Mouse (Mus musculus) right cerebral cortex, postnatal 10 days (tissue): Measurements from ENCODE around the gene Iffo2.
"Not testable (repeated sequence)": the region's sequence is repeated elsewhere in the genome, so short reads cannot be mapped to it uniquely, and the experiment has no call there.

ENCODE experiments used
- DNase-seq, 2 experiments: peaks; one replicate each; pipeline ENCODE4 v3.0.0; 2021; ENCODE audit warnings: low spot score in 2 of 2

Gene Iffo2

DNA sequence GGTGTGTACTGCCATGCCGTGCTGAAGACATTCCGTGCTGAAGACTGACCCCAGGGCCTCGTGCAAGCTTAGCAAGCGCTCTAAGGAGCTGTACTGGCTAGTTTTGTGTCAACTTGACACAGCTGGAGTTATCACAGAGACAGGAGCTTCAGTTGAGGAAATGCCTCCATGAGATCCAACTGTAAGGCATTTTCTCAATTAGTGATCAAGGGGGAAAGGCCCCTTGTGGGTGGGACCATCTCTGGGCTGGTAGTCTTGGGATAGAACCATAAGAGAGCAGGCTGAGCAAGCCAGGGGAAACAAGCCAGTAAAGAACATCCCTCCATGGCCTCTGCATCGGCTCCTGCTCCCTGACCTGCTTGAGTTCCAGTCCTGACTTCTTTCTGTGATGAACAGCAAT lies at the start of gene Iffo2:
TSS of gene Iffo2 (plus strand) at position 301 of the 400 bp plus-strand sequence.
- DNase-seq = not testable (repeated sequence)

- no peak for DNase-seq
Measured at GRCm38 (mm10) chr4:139481400-139481799, 48.9 kb upstream of the Iffo2 start.

DNA sequence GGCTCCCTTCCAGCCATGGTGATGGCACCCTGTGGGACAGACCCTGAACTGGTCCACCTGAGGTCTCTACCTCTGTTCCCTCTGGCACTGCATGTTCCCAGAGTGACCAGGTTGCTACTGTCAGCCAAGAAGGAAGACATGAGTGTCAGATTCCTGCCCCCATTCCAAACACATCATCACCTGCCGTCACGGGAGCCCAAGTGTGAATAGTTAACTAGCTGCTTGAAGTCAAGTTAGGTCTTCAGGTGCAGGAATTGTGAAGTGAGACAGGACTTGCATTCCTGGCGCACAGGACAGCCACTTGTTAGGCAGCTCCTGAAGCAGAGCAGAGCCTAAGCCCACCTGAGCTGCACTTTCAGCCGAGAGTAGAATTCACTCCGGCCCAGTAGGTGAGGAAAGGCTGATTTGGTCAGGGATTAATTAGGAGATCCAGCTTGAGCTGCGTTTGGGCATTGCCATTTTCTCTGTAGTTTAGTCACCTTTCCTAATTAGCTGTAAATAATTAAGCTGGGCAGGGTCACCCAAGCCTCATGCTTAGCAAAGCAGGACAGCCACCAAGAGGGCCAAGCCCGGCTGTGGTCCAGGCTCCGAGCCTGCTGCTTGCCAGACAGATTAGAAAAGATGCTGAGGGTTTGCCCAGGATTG lies 46.8 kb upstream of the Iffo2 start:
- peak in 1 of 2 experiments; percentile 46 for DNase-seq

- DNase-seq = no peak
Measured at GRCm38 (mm10) chr4:139484496-139484895, 45.9 kb upstream of the Iffo2 start.

GRCm38 (mm10) chr4:139487085-139487484 lies 43.3 kb upstream of the Iffo2 start:
- no peak for DNase-seq

DNA sequence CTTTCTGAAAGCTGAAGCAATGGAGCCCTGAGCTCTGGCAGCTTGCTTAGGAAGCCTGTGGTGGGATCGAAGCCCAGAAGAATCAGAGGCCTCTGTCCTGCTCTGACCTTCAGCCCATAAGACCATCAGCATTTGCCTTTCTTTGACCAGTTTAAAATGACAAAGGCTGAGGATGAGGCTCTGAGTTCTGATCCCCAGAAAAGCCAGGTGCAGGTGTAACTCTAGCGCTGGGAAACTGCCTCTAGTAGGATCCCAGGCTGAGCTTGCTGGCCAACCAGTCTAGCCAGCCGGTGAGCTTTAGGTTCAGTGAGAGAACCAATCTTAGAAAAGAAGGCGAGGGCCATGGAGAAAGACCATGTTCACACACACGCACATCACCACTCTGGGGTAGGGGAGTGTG lies 42.0 kb upstream of the Iffo2 start:
- no peak for DNase-seq

DNA sequence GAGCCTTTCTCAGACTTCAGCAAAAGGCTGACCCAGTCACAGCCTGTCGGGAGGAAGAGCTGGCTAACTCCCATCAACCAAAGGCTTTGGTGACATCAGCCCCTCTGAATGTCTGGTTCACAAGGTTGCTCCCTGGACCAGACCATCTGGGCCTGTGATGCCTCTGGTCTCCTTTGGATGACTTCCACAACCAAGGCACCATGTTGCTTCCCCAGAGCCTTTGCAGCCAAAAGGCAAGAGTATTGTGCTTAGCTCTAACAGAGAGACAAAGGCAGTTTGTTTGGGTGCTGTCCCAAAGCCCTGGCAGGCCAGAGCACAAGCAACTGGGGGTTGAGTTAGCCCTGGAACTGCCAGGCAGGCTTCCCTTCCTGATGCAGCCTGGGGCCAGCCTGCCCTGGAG lies 40.4 kb upstream of the Iffo2 start:
- DNase-seq = peak; percentile 60 to 68

DNA sequence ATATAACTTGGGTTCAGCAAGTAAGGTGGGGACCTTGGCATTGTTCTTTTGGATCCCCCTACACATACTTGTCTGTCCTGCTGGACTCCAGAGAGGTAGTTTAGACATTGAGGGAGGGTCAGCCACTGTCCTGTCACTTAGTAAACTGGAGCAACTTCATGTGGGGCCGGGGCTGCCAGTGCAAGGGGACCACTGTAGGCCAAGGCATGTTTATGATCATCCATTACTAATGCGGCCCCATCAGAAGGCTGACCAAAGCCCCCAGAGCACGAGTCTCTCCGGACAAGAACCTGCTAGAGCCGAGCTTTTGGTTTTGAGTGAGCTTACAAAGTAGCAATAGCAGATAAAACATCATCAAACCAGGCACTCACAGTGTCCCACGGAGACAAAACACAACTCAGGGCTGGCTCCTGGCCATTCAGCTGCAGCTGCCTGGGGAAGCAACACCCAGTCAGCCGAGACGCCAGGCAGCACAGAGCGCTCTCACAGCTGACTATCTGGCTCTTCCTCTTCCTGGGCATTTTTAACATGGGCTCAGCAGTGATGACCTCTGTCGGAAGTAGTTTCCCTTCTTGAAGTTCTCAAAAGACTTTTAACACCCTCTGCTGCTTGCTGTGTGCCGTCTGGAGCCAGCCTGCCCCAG lies 39.8 kb upstream of the Iffo2 start:
- peak; percentile 76 to 77 for DNase-seq

DNA sequence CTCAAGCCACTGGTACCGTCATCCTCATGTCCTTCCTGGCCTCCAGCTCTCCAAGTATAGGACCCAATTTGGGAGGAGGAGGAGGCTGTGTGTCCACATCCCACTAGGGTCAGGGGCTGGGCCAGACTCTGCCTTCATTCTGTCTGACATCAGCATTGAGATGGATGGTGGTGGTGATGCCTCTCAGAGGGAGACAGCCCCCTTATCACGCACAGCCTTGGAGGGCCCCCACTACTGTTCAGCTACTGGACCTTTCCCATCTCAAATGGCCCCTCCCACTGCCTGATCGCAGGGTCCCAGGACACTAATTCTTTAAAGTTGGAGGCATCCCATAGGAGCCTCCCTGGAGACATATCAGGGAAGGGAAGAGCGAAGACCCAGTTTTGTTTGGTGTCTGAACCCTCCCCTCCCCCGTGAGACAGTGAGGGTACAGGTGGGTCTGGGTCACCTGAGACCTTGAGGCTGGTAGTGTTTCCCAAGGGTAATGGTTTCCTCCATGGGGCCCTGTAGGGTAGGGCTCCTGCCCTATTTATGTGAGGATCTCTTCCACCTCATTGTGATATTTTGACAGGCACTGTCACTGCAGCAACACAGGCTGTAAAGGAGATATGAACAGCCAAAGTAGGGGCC lies 38.7 kb upstream of the Iffo2 start:
- DNase-seq = no peak

DNA sequence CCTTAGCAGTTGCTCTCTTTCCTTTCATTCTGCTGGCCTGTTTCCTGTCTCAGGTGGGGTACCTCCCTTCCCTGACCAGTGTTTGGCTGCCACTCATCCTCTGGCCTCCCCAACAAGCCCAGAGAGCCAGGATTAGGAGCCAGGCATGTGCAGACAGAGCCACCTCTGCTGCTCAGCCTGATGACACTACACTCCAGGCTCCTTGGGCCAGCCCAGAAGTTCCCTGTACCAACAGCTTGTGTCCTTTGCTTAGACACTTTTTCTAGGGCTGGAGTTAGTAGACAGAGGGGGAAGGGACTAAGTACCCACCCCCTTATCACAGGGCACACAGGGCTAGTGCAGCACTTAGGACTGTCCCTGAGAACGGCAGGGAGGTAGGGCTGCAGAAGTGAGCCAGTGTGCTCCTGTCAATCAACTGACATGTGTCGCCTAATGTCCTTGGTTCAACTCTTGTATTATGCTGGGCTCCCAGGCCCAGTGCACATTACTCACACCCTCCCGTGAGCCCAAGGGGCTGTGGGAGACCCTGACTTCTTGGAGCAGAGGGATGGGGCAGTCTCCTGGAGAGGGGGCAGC lies 38.0 kb upstream of the Iffo2 start:
- no peak for DNase-seq

DNA sequence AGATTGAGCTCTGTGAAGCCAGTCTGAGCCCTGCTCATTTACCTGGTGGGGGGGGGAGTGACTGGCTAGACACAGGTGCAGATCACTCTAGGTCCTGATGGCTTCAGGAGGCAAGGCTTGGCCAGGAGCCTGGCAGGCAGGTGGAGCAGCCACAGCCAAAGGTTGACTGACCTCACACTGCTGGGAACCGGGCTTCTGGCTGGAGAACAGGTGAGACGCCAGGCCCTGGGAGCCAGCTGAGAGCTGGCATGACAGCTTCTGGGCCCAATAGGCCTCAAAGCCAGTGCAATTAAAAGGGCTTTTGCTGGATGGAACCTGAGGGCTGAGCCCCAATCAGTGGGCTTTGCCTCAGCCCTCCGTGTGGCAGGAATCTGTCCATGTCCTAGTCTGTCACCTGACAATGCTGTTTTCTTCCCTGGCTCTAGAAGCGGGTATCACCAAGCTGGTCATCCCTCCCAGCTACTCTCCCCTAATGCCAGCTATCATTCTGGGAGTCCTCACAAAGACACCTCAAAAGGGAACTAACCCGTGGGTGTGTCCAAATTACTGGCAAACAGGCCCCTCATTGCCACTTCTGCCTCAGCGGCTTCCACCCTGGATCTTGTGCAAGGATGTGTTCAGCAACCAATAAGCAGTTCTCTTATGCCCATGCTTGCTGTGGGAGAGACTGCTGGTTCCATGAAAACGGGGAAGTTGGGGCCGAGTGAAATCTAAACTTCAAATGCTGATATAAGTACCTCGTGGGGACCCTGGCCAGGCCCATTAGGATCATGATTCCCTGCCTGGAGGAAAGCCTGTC lies 36.9 kb upstream of the Iffo2 start:
- no peak for DNase-seq

DNA sequence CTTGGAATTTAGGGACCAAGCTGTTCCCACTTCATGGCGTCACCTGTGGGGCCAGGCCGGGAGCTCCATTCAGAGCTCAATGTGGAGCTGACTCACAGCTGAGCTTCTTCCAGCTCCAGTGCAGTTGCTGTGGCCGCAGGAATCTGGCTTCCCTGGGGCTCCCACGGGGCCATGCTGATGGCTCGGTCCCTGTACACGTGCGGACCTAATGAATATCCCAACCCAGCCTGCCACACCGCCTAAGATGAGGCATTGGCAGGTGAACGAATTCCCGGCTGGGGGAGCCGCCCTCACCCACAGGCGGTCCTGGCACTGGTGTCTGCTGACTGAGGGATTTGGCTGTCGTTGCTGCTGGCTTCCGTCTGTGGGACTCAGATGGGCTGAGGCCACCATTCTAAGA lies 29.5 kb upstream of the Iffo2 start:
- DNase-seq = peak in 1 of 2 experiments; percentile 45

GRCm38 (mm10) chr4:139501702-139502101 lies 28.6 kb upstream of the Iffo2 start:
- DNase-seq = no peak

GRCm38 (mm10) chr4:139503919-139504318 lies 26.4 kb upstream of the Iffo2 start:
- no peak for DNase-seq

- no peak for DNase-seq
Measured at GRCm38 (mm10) chr4:139505716-139506115, 24.6 kb upstream of the Iffo2 start.

DNA sequence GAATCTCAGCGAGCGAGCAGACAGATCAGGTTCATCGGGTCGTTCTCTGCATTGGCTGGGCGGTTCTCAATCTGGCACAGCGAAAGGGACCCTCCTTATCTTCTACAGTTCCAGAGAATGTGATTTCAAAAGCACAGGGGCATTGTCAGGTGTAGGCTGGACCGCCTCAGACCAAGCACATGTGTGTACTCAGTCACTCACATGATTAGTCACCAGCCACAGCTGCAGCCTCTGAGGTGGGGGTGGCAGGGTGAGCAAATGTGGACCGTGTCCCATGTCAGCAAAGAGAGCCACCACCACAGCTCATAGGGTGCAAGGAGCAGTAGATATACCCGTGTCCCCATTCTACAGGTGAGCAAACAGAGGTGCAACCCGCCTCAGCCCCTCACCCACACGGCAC lies 23.6 kb upstream of the Iffo2 start:
- no peak for DNase-seq

DNA sequence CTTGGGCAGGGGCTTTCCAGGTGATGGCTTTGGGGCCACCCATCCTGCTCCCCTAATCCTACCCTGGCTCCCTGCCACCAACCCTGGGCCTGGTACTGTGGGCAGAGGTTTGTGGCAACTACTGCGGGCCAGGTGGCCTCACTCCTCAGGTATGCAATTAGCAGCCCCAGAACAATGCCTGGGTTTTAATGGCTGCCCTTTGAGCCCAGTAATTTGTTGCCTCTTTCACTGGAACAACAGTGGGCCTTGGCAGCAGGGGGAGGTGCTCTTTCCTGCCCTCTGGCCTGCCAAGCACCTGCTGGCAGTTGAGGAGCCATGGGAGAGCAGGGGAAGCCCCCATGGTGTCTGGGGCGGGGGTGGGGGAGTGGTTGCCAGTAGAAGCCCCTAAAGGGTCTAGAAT lies 21.3 kb upstream of the Iffo2 start:
- no peak for DNase-seq

DNA sequence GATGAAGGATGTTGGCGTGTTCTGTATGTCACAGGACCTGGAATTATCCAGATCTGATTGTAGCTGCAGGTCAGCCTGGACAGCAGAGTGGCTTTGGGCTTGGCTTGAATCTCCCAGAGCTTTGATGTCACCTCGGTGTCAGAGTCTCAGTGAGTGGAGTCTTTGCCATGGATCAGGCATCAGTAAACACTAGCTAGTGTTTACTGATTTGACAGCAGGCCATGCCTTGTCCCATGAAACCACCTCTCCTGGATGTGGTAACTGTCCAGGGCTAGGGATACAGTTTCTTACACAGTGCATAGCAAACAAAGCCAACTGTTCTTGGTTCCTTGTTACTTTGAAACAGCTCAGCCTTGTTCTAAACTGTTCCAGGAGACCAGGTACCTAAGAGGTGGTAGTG lies 18.8 kb upstream of the Iffo2 start:
- no peak for DNase-seq

GRCm38 (mm10) chr4:139512985-139513384 lies 17.4 kb upstream of the Iffo2 start:
- no peak for DNase-seq

GRCm38 (mm10) chr4:139519221-139519620 lies 11.1 kb upstream of the Iffo2 start:
- DNase-seq = no peak

- DNase-seq = no peak
Measured at GRCm38 (mm10) chr4:139521926-139522325, 8.4 kb upstream of the Iffo2 start.

GRCm38 (mm10) chr4:139526475-139526874 lies 3.9 kb upstream of the Iffo2 start:
- DNase-seq = peak; percentile 47 to 58
